Mouse (Mus musculus) liver, embryonic 14.5 days (tissue): Measurements from ENCODE around the gene Pnpla2. TPM values are rescaled to one million over a fixed set of nuclear protein-coding genes. Genes with fewer than 3 reads are reported as not detected.

Source experiments
- ATAC-seq: fragments of 200-750 bp; cut with Nextera tagmentation; 2 replicates; pipeline ENCODE4 v1.8.0; 2017; ENCODE audit warnings: moderate number of reproducible peaks, mild to moderate bottlenecking, moderate library complexity; ENCODE audit not compliant: insufficient read depth
- DNase-seq, 3 experiments: peaks; one replicate each; pipeline ENCODE4 v3.0.0-alpha.2; 2012 to 2013; ENCODE audit warnings: low read depth in 3 of 3, low spot score in 3 of 3
- H3K27ac ChIP-seq: fragments of 300-500 bp; sonication (generic); 2 replicates; pipeline ENCODE4 v1.5.1; 2014; ENCODE audit warnings: moderate library complexity, mild to moderate bottlenecking, control low read depth, inconsistent platforms
- H3K27me3 ChIP-seq: fragments of 300-500 bp; sonication (generic); 2 replicates; pipeline ENCODE4 v1.6.1; 2014; ENCODE audit warnings: mild to moderate bottlenecking, low read length, moderate library complexity; ENCODE audit not compliant: control insufficient read depth, insufficient read depth
- H3K36me3 ChIP-seq: fragments of 300-500 bp; sonication (generic); replicated peaks from 2 replicates; pipeline ENCODE4 v1.6.1; 2014; ENCODE audit warnings: low read depth; ENCODE audit not compliant: control insufficient read depth, insufficient read depth
- H3K4me1 ChIP-seq, 2 experiments: fragments of 200-500 bp in 1 of 2; fragments of 300-500 bp in 1 of 2; sonication (generic) in 1 of 2; replicated peaks; 2 replicates each; pipeline ENCODE4 v1.6.1; 2012 to 2014; ENCODE audit warnings: antibody characterized with exemption in 1 of 2, inconsistent platforms in 1 of 2, low read length in 1 of 2; ENCODE audit not compliant: control insufficient read depth in 2 of 2, insufficient read depth in 2 of 2
- H3K4me2 ChIP-seq: fragments of 300-500 bp; sonication (generic); 2 replicates; pipeline ENCODE4 v1.6.1; 2014; ENCODE audit warnings: low read depth, mild to moderate bottlenecking, control low read depth, moderate library complexity
- H3K4me3 ChIP-seq, 2 experiments: fragments of 200-500 bp in 1 of 2; fragments of 300-500 bp in 1 of 2; sonication (generic) in 1 of 2; 2 replicates each; pipeline ENCODE4 v1.5.1; 2012 to 2014; ENCODE audit warnings: low read depth in 2 of 2, low read length in 2 of 2, mild to moderate bottlenecking in 2 of 2, control low read depth in 1 of 2, inconsistent platforms in 1 of 2, moderate library complexity in 1 of 2; ENCODE audit not compliant: insufficient read depth in 1 of 2
- H3K9ac ChIP-seq: fragments of 300-500 bp; sonication (generic); replicated peaks from 2 replicates; pipeline ENCODE4 v1.6.1; 2014; ENCODE audit warnings: mild to moderate bottlenecking, control low read depth, moderate library complexity
- H3K9me3 ChIP-seq: fragments of 300-500 bp; sonication (generic); 2 replicates; pipeline ENCODE4 v1.6.1; 2016; ENCODE audit warnings: low read length, mixed read lengths; ENCODE audit not compliant: control insufficient read depth
- CTCF ChIP-seq: IDR thresholded peaks from 2 replicates; pipeline ENCODE4 v1.5.1; 2016; ENCODE audit warnings: antibody characterized with exemption, low read depth, control low read depth
- EP300 ChIP-seq: IDR thresholded peaks from 2 replicates; pipeline ENCODE4 v1.6.1; 2016; ENCODE audit warnings: antibody characterized with exemption, low read depth
- WGBS: fragments of 180-500 bp; shearing (Covaris S2); extraction: QIAGEN DNeasy Blood & Tissue Kit; methylation state at CpG from one replicate; pipeline ENCODE4 v1.1.7; 2014; ENCODE audit not compliant: insufficient replicate concordance; 5-methylcytosine and 5-hydroxymethylcytosine counted together
- polyA plus RNA-seq, 2 experiments: library from polyadenylated mRNA; depleted of rRNA in 1 of 2; stranded (reverse) in 1 of 2; unstranded in 1 of 2; fragments of >200 nt; fragmentation: Nextera tagmentation in 1 of 2; extraction: Ambion mirVana in 1 of 2; gene quantifications; 2 replicates each; pipeline versions ENCODE4 v1.2.1 to v1.2.3; 2012 to 2014

Gene Pnpla2
- polyA plus RNA-seq, 2 experiments: 6.7 to 9.4 TPM

DNA sequence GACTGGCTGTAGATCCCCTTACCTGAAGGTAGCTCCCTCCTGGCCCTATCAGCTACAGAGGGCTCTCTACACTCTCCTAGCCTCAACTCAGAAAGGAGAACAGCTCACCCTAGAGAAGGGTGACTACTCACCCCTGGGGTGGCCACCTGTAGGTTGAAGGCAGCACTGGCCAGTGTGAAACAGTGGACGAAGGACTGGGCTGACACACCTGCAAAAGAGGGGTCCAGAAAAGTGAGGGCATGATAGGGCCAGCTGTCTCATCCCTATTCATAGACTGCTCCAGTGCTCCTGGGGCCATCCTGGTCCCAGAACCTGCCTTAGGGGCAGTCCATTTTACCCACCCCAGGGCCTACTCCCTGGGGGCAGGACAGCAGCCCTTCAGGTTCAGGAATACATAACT lies 43.3 kb upstream of the Pnpla2 start:
- no peak overlapping the region for H3K4me3 ChIP-seq
- H3K4me1 ChIP-seq: peaks cover 11 to 14% of the 10 kb centered on the region in 2 experiments
- TF ChIP-seq EP300 (no peak), CTCF (no peak)
- 77% methylated on average over 1 of the region's 1 CpGs for WGBS
- DNase-seq (no peak), ATAC-seq (no peak)
- H3K4me2 ChIP-seq: no peak overlapping the region
- H3K27me3 ChIP-seq: no peaks in the 10 kb centered on the region
- no peak overlapping the region for H3K27ac ChIP-seq
- no peaks in the 10 kb centered on the region for H3K9me3 ChIP-seq
- H3K36me3 ChIP-seq: peaks cover 4% of the 10 kb centered on the region; the same call in 1 of the 2 replicates
- no peak overlapping the region for H3K9ac ChIP-seq

- Histone ChIP-seq H3K4me2 (peak overlapping the region; percentile 100), H3K4me1 (peaks cover 11 to 14% of the 10 kb centered on the region in 2 experiments), H3K36me3 (peaks cover 2% of the 10 kb centered on the region; the same call in 1 of the 2 replicates), H3K27ac (peak overlapping the region; percentile 72), H3K9me3 (no peaks in the 10 kb centered on the region), H3K4me3 (peak overlapping the region; percentile 84 to 89), H3K9ac (peak overlapping the region; percentile 90), H3K27me3 (no peaks in the 10 kb centered on the region)
- 3% methylated on average over 16 of the region's 16 CpGs for WGBS
- TF ChIP-seq EP300 (no peak), CTCF (no peak)
- DNase-seq (no peak), ATAC-seq (peak; percentile 10; the same call in 1 of the 2 replicates)
Observed at GRCm38 (mm10) chr7:141413331-141413730, 41.7 kb upstream of the Pnpla2 start.

- peaks cover 11 to 14% of the 10 kb centered on the region in 2 experiments for H3K4me1 ChIP-seq
- H3K4me3 ChIP-seq: peak within 1 kb of the TSS; percentile 89
- peak within 1 kb of the TSS; percentile 72 for H3K27ac ChIP-seq
- no peaks in the 10 kb centered on the region for H3K27me3 ChIP-seq
- peaks cover 2% of the 10 kb centered on the region; the same call in 1 of the 2 replicates for H3K36me3 ChIP-seq
- TF ChIP-seq EP300 (no peak), CTCF (peak; percentile 49)
- H3K4me2 ChIP-seq: peak within 1 kb of the TSS; percentile 100
- DNase-seq (peak; percentile 97 to 98 (median 98)), ATAC-seq (peak; percentile 94)
- peak within 1 kb of the TSS; percentile 90 for H3K9ac ChIP-seq
- under 1% methylated on average over 53 of the region's 56 CpGs for WGBS
- no peaks in the 10 kb centered on the region for H3K9me3 ChIP-seq
Observed at GRCm38 (mm10) chr7:141413809-141414584, 41.0 kb upstream of the Pnpla2 start, which contains the start of gene Gatd1. Gatd1 (minus strand) TSS chr7:141414136.

DNA sequence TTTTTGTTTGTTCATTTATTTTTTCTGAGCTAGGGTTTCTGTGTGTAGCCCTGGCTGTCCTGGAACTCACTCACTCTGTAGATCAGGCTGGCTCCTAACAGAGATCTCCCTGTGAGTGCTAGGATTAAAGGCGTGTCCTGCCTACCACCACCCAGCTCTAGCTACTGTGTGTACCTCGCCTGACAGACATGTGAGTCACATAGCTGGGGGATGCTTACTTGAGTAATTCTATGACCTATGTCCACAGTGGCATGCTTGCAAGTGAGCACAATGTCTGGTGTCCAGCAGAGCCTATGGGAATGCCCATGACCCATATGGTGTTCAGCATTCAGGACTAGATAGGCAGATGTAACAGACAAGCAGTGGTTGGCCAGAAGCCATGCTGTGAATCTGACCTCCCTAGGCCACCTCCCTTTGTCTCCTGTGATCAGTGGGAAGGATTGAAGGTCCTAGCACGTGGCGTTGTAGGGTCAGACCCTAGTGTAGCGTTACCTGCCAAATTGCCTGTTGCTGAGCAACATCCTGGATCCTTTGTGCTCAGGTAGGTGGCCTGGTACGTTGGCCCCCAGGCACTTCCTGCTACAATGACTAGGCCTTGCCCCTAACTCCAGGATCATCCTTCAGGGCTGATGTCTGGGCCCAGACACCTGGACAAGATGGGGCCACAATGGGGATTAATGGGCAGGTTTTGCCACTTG lies 38.7 kb upstream of the Pnpla2 start:
- no peak for ATAC-seq

More for the DNA sequence above, 38.7 kb upstream of the Pnpla2 start:
- 71% methylated on average over 6 of the region's 6 CpGs for WGBS
- no peaks in the 10 kb centered on the region for H3K9me3 ChIP-seq
- no peak overlapping the region for H3K9ac ChIP-seq
- H3K4me3 ChIP-seq: no peak overlapping the region
- DNase-seq: no peak
- no peaks in the 10 kb centered on the region for H3K27me3 ChIP-seq
- TF ChIP-seq CTCF: no peak
- TF ChIP-seq EP300: no peak
- no peak overlapping the region for H3K4me2 ChIP-seq
- H3K36me3 ChIP-seq: no peaks in the 10 kb centered on the region
- H3K27ac ChIP-seq: no peak overlapping the region
- H3K4me1 ChIP-seq: peaks cover 11 to 14% of the 10 kb centered on the region in 2 experiments
